Mouse (Mus musculus) CH12.LX (cell line): ENCODE measurements around the gene Gucy2d. TPM values are rescaled to one million over a fixed set of nuclear protein-coding genes. Genes with fewer than 3 reads are reported as not detected.

Source experiments
- DNase-seq: peaks from one replicate; pipeline ENCODE4 v3.0.0-alpha.2; 2013; ENCODE audit errors: extremely low read depth
- H3K27ac ChIP-seq: 2 replicates; pipeline ENCODE4 v1.5.1; 2012; ENCODE audit warnings: low read depth, mild to moderate bottlenecking, control low read depth, moderate library complexity; ENCODE audit not compliant: insufficient read depth
- H3K27me3 ChIP-seq: replicated peaks from 2 replicates; pipeline ENCODE3; 2012; ENCODE audit warnings: inconsistent platforms
- H3K36me3 ChIP-seq, 2 experiments: replicated peaks in 1 of 2; 2 replicates each; pipeline versions ENCODE3 to v1.6.1; 2012; ENCODE audit warnings: inconsistent platforms in 1 of 2, low read length in 1 of 2, mild to moderate bottlenecking in 1 of 2, mixed read lengths in 1 of 2, moderate library complexity in 1 of 2; ENCODE audit not compliant: control insufficient read depth in 1 of 2, insufficient read depth in 1 of 2
- H3K4me1 ChIP-seq, 2 experiments: 2 replicates each; pipeline ENCODE4 v1.6.1; 2012; ENCODE audit warnings: inconsistent platforms in 1 of 2, moderate library complexity in 1 of 2; ENCODE audit not compliant: insufficient read depth in 2 of 2, control insufficient read depth in 1 of 2
- H3K4me2 ChIP-seq: 2 replicates; pipeline ENCODE4 v1.6.1; 2012; ENCODE audit warnings: low read depth, mild to moderate bottlenecking, control low read depth; ENCODE audit not compliant: poor library complexity, insufficient read depth, severe bottlenecking
- H3K4me3 ChIP-seq, 3 experiments: fragments of 150-350 bp in 1 of 3; sonication (generic) in 1 of 3; replicated peaks in 1 of 3; 2 replicates each; pipeline versions ENCODE3 to v1.5.1; 2011 to 2012; ENCODE audit warnings: low read depth in 2 of 3, low read length in 2 of 3, mild to moderate bottlenecking in 2 of 3, moderate library complexity in 2 of 3, control low read depth in 1 of 3, improper control_type of control experiment in 1 of 3, inconsistent platforms in 1 of 3, mixed read lengths in 1 of 3; ENCODE audit not compliant: poor library complexity in 1 of 3
- H3K79me2 ChIP-seq: replicated peaks from 2 replicates; pipeline ENCODE4 v1.6.1; 2012; ENCODE audit warnings: mild to moderate bottlenecking, moderate library complexity; ENCODE audit not compliant: control insufficient read depth, poor library complexity, insufficient read depth, severe bottlenecking; ENCODE audit errors: extremely low read depth
- H3K9ac ChIP-seq: 2 replicates; pipeline ENCODE4 v1.6.1; 2012; ENCODE audit warnings: low read depth, mild to moderate bottlenecking, control low read depth, moderate library complexity; ENCODE audit not compliant: insufficient read depth
- H3K9me3 ChIP-seq: replicated peaks from 2 replicates; pipeline ENCODE3; 2012; ENCODE audit warnings: low read length, inconsistent platforms, mixed read lengths
- CTCF ChIP-seq, 2 experiments: IDR thresholded peaks in 1 of 2; conservative IDR thresholded peaks in 1 of 2; 2 replicates each; pipeline ENCODE4 v1.5.1; 2011 to 2012; ENCODE audit warnings: low read depth in 2 of 2, low read length in 2 of 2, improper control_type of control experiment in 1 of 2, inconsistent platforms in 1 of 2, mild to moderate bottlenecking in 1 of 2, moderate library complexity in 1 of 2
- ELF1 ChIP-seq: IDR thresholded peaks from 2 replicates; pipeline ENCODE4 v1.6.1; 2014; ENCODE audit warnings: low read depth, mild to moderate bottlenecking, inconsistent platforms, low read length, improper control_type of control experiment
- HCFC1 ChIP-seq: IDR thresholded peaks from 2 replicates; pipeline ENCODE4 v1.6.1; 2012; ENCODE audit warnings: low read depth, mild to moderate bottlenecking, inconsistent platforms, low read length, improper control_type of control experiment
- IRF4 ChIP-seq: IDR thresholded peaks from 2 replicates; pipeline ENCODE4 v1.6.1; 2014; ENCODE audit warnings: low read depth, mild to moderate bottlenecking, inconsistent platforms, low read length, improper control_type of control experiment
- KAT2A ChIP-seq: IDR thresholded peaks from 2 replicates; pipeline ENCODE4 v1.6.1; 2012; ENCODE audit warnings: low read length, improper control_type of control experiment, inconsistent platforms; ENCODE audit not compliant: insufficient replicate concordance
- MAFK ChIP-seq: IDR thresholded peaks from 2 replicates; pipeline ENCODE4 v1.6.1; 2011; ENCODE audit warnings: low read length, improper control_type of control experiment; ENCODE audit not compliant: insufficient replicate concordance
- MEF2A ChIP-seq: IDR thresholded peaks from 2 replicates; pipeline ENCODE4 v1.6.1; 2014; ENCODE audit warnings: low read depth, mild to moderate bottlenecking, inconsistent platforms, low read length, improper control_type of control experiment, borderline replicate concordance
- MYC ChIP-seq: IDR thresholded peaks from 2 replicates; pipeline ENCODE4 v1.6.1; 2011; ENCODE audit warnings: low read depth, mild to moderate bottlenecking, improper control_type of control experiment, low read length
- NELFE ChIP-seq: IDR thresholded peaks from 2 replicates; pipeline ENCODE4 v1.6.1; 2011; ENCODE audit warnings: low read depth, low read length, improper control_type of control experiment
- NRF1 ChIP-seq: IDR thresholded peaks from 2 replicates; pipeline ENCODE4 v1.6.1; 2014; ENCODE audit warnings: low read depth, mild to moderate bottlenecking, inconsistent platforms, low read length, improper control_type of control experiment, moderate library complexity
- POLR2AphosphoS2 ChIP-seq: IDR thresholded peaks from 2 replicates; pipeline ENCODE4 v1.6.1; 2011; ENCODE audit warnings: low read depth, low read length, improper control_type of control experiment
- SMC3 ChIP-seq: IDR thresholded peaks from 2 replicates; pipeline ENCODE4 v1.6.1; 2011; ENCODE audit warnings: low read depth, low read length, improper control_type of control experiment
- TCF12 ChIP-seq: IDR thresholded peaks from 2 replicates; pipeline ENCODE4 v1.6.1; 2014; ENCODE audit warnings: low read depth, mild to moderate bottlenecking, inconsistent platforms, low read length, improper control_type of control experiment
- ZNF384 ChIP-seq: IDR thresholded peaks from 2 replicates; pipeline ENCODE4 v1.6.1; 2012; ENCODE audit warnings: low read depth, low read length, improper control_type of control experiment, inconsistent platforms
- dilution Hi-C: fragments of 300-500 bp; cut with MboI; formaldehyde crosslinking; loops from 2 replicates; pipeline ENCODE4 v1.14.3; 2020; ENCODE audit warnings: low sequenced_read_pairs; ENCODE audit not compliant: extremely low pct_unique_long_range_greater_than_20kb, extremely low pct_ligation_motif_present
- in situ Hi-C: fragments of 300-500 bp; cut with MboI; formaldehyde crosslinking; loops from 3 replicates; pipeline ENCODE4 v1.14.3; 2019; ENCODE audit warnings: low sequenced_read_pairs, low pct_ligation_motif_present, low pct_unique_long_range_greater_than_20kb, mixed read lengths
- polyA plus RNA-seq: library from polyadenylated mRNA; unstranded; fragments of >175 nt; gene quantifications from 2 replicates; pipeline ENCODE4 v1.2.1, GENCODE M21; 2012; ENCODE audit warnings: low read depth; ENCODE audit not compliant: insufficient read length
- total RNA-seq, 2 experiments: library from RNA; depleted of rRNA; stranded (reverse); fragments of 300-350 nt in 1 of 2; fragments of >200 nt in 1 of 2; gene quantifications; 2 replicates each; pipeline ENCODE4 v1.2.3; 2012 to 2014

Gene Gucy2d
- total and polyA plus RNA-seq, 3 experiments = not detected

GRCm38 (mm10) chr7:98416020-98416419, 24.2 kb upstream of the Gucy2d start:
- dilution Hi-C loops (no loop called here), in situ Hi-C loops (no loop called here)

GRCm38 (mm10) chr7:98418031-98418805, 22.0 kb upstream of the Gucy2d start:
- no peak for DNase-seq
- no peaks in the 10 kb centered on the region for H3K27me3 ChIP-seq
- H3K79me2 ChIP-seq = no peaks in the 10 kb centered on the region
- no peak overlapping the region for H3K27ac ChIP-seq
- no peak overlapping the region for H3K9ac ChIP-seq
- dilution Hi-C loops (no loop called here), in situ Hi-C loops (no loop called here)
- peaks cover 4% of the 10 kb centered on the region for H3K9me3 ChIP-seq
- H3K36me3 ChIP-seq = no peaks in the 10 kb centered on the region
- TF ChIP-seq POLR2AphosphoS2 (no peak), NELFE (no peak)
- no peak overlapping the region for H3K4me2 ChIP-seq
- H3K4me1 ChIP-seq = peaks cover 10 to 27% of the 10 kb centered on the region in 2 experiments; a peak in 3 of 4 replicates
- H3K4me3 ChIP-seq = no peak overlapping the region

More at GRCm38 (mm10) chr7:98416020-98416419, 24.2 kb upstream of the Gucy2d start:
- Histone ChIP-seq H3K27me3 (no peaks in the 10 kb centered on the region), H3K4me2 (no peak overlapping the region), H3K9me3 (no peaks in the 10 kb centered on the region), H3K79me2 (no peaks in the 10 kb centered on the region), H3K27ac (no peak overlapping the region), H3K9ac (no peak overlapping the region), H3K36me3 (no peaks in the 10 kb centered on the region), H3K4me3 (no peak overlapping the region), H3K4me1 (peaks cover 10 to 27% of the 10 kb centered on the region in 2 experiments; a peak in 3 of 4 replicates)
- no peak for TF ChIP-seq KAT2A
- no peak for TF ChIP-seq IRF4
- TF ChIP-seq CTCF (conservative IDR thresholded peaks at IDR 0.05 in 1 of 2, IDR thresholded peaks at IDR 0.05 in 1 of 2; ENCODE audit: low read depth in 2 of 2, low read length in 2 of 2) = no peak
- no peak for TF ChIP-seq HCFC1
- no peak for TF ChIP-seq MYC
- TF ChIP-seq POLR2AphosphoS2 = no peak
- no peak for TF ChIP-seq MAFK
- no peak for TF ChIP-seq ZNF384
- TF ChIP-seq ELF1 = no peak
- TF ChIP-seq SMC3 = no peak
- no peak for TF ChIP-seq NELFE
- no peak for TF ChIP-seq NRF1
- no peak for TF ChIP-seq TCF12
- TF ChIP-seq MEF2A = no peak
- DNase-seq = no peak
